24 mouse cellular contexts compared by ENCODE assay signal in the genomic region with DNA sequence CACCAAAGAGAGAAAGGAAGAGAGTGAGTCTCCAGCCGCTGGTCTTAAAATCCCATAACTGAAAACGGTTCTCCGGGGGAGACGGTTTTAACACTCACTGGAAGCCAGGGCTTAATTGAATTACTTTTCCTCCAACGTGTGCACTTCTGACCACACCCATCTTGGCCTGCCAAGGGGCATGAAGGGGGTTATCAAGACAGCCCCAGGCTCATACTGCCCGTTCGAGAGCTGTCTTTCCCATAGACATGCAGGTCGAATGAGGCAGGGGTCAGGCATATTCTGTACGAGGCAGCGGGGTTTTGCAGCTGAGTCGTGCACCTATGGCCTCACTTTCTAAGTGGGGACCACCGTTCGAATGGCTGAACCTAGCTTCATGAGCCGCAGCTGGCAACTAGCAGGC.
DNase-seq lines count a peak whose midpoint lies in the region; ATAC-seq and TF ChIP-seq lines count a peak whose summit lies in the region.
"Had no signal": no experiment of that assay in that cellular context is flagged by ENCODE, and none has a peak within 500 bp of the region (broad histone marks: within the 10 kb centered on the region; RNA-seq: fewer than 3 reads in every experiment).

No protein-coding gene starts in this region.

- no peak for TF ChIP-seq CTCF in cerebellum, adult 2 months (IDR thresholded peaks at IDR 0.05; ENCODE audit: borderline replicate concordance, insufficient read depth, low read depth, low read length)
- TF ChIP-seq CTCF in heart, adult 2 months (IDR thresholded peaks at IDR 0.05): no peak

- 0 out of 2 replicates have a peak overlapping the region, but pooled peaks have one; percentile 17 for H3K27ac ChIP-seq in cerebellum, adult 2 months (ENCODE audit: insufficient read depth, low read length)
- peak overlapping the region; percentile 72 for H3K27ac ChIP-seq in heart, adult 2 months
- H3K27ac ChIP-seq in midbrain, embryonic 13.5 days: peak overlapping the region; percentile 36; the same call in 1 of the 2 replicates
- no peak overlapping the region for H3K27ac ChIP-seq in midbrain, embryonic 15.5 days
- H3K27ac ChIP-seq in brown adipose tissue, adult 24 weeks (replicated peaks; ENCODE audit: low read depth, low read length): peak overlapping the region; percentile 96
- H3K27ac ChIP-seq: embryonic facial prominence, embryonic 15.5 days; forebrain, embryonic 10.5 days; heart, embryonic 10.5 days; heart, embryonic 15.5 days; hindbrain, postnatal 0 days had no signal

- no peak overlapping the region for H3K4me2 ChIP-seq in midbrain, embryonic 13.5 days (replicated peaks)
- no peak overlapping the region for H3K4me2 ChIP-seq in midbrain, embryonic 15.5 days
- H3K4me2 ChIP-seq: embryonic facial prominence, embryonic 15.5 days; heart, embryonic 15.5 days; hindbrain, embryonic 13.5 days had no signal

- DNase-seq in cerebellum, adult 2 months: no peak
- DNase-seq in cerebellum, adult 18-20 months: no peak
- DNase-seq in heart, adult 2 months: no peak
- no peak for DNase-seq in heart, postnatal 14 days
- DNase-seq: adrenal gland, adult 8-10 months; adrenal gland, postnatal 36 days; B cell, adult 2 months; cerebellum, adult 11 months; cerebellum, postnatal 10 days; embryo, embryonic 11 days; gastrocnemius, postnatal 10 days had no signal

- peaks cover 72% of the 10 kb centered on the region for H3K4me1 ChIP-seq in cerebellum, adult 2 months (ENCODE audit: control insufficient read depth, insufficient read depth, low read length)
- H3K4me1 ChIP-seq in heart, adult 2 months (ENCODE audit: control insufficient read depth, insufficient read depth, low read length): peaks cover 8% of the 10 kb centered on the region
- peaks cover 27% of the 10 kb centered on the region for H3K4me1 ChIP-seq in midbrain, embryonic 13.5 days (replicated peaks)
- peaks cover 21% of the 10 kb centered on the region for H3K4me1 ChIP-seq in midbrain, embryonic 15.5 days
- H3K4me1 ChIP-seq in brown adipose tissue, adult 24 weeks (ENCODE audit: control insufficient read depth, insufficient read depth, insufficient read length, low read length): peaks cover 15% of the 10 kb centered on the region
- H3K4me1 ChIP-seq: heart, embryonic 10.5 days; heart, embryonic 15.5 days had no signal

- H3K9me3 ChIP-seq in midbrain, embryonic 13.5 days: no peaks in the 10 kb centered on the region
- H3K9me3 ChIP-seq in midbrain, embryonic 15.5 days: no peaks in the 10 kb centered on the region
- H3K9me3 ChIP-seq: embryonic facial prominence, embryonic 15.5 days; forebrain, embryonic 10.5 days; G1E; heart, embryonic 10.5 days; heart, embryonic 15.5 days; hindbrain, embryonic 13.5 days had no signal

- ATAC-seq in midbrain, embryonic 13.5 days: no peak
- no peak for ATAC-seq in midbrain, embryonic 15.5 days (replicated peaks)
- ATAC-seq: CD4-positive, CD25-positive, alpha-beta regulatory T cell, adult 4 months; forebrain, embryonic 14.5 days; hindbrain, postnatal 0 days had no signal

- no peaks in the 10 kb centered on the region for H3K79me2 ChIP-seq in heart, adult 2 months (replicated peaks; ENCODE audit: control insufficient read depth, insufficient read depth, low read length)

- intact Hi-C loops in heart, adult 2 months (cut with DNase I): no loop called here
- intact Hi-C loops in heart, postnatal 14 days (cut with DNase I): no loop called here

- no peaks in the 10 kb centered on the region for H3K36me3 ChIP-seq in heart, adult 2 months (ENCODE audit: control insufficient read depth, insufficient read depth, low read length)
- no peaks in the 10 kb centered on the region; the same call in 1 of the 2 replicates for H3K36me3 ChIP-seq in midbrain, embryonic 13.5 days
- H3K36me3 ChIP-seq in midbrain, embryonic 15.5 days (replicated peaks): no peaks in the 10 kb centered on the region
- H3K36me3 ChIP-seq: embryonic facial prominence, embryonic 15.5 days; forebrain, embryonic 10.5 days; G1E; heart, embryonic 10.5 days; heart, embryonic 15.5 days; hindbrain, embryonic 13.5 days had no signal

- no peak for TF ChIP-seq EP300 in heart, adult 2 months (IDR thresholded peaks at IDR 0.05; ENCODE audit: insufficient read depth, low read depth, low read length)

- no peaks in the 10 kb centered on the region for H3K27me3 ChIP-seq in cerebellum, adult 2 months (ENCODE audit: control insufficient read depth, insufficient read depth, low read length)
- no peaks in the 10 kb centered on the region for H3K27me3 ChIP-seq in heart, adult 2 months (ENCODE audit: control insufficient read depth, insufficient read depth, low read length)
- 0 out of 2 replicates have a peak, but pooled peaks cover 2% of the 10 kb centered on the region for H3K27me3 ChIP-seq in midbrain, embryonic 13.5 days
- H3K27me3 ChIP-seq in midbrain, embryonic 15.5 days (replicated peaks): no peaks in the 10 kb centered on the region
- H3K27me3 ChIP-seq: embryonic facial prominence, embryonic 15.5 days; heart, embryonic 15.5 days; hindbrain, embryonic 13.5 days had no signal

- TF ChIP-seq POLR2A in cerebellum, adult 2 months (IDR thresholded peaks at IDR 0.05; ENCODE audit: borderline replicate concordance, insufficient read depth, low read length): no peak
- TF ChIP-seq POLR2A in heart, adult 2 months (IDR thresholded peaks at IDR 0.05; ENCODE audit: insufficient read depth, low read depth, low read length): no peak

- H3K4me3 ChIP-seq in cerebellum, adult 2 months (replicated peaks; ENCODE audit: insufficient read depth, low read depth, low read length): no peak overlapping the region
- H3K4me3 ChIP-seq in heart, adult 2 months: no peak overlapping the region
- H3K4me3 ChIP-seq in midbrain, embryonic 13.5 days (replicated peaks): no peak overlapping the region
- H3K4me3 ChIP-seq in midbrain, embryonic 15.5 days: no peak overlapping the region
- no peak overlapping the region for H3K4me3 ChIP-seq in brown adipose tissue, adult 24 weeks (ENCODE audit: insufficient read depth, low read depth, low read length)
- H3K4me3 ChIP-seq: embryonic facial prominence, embryonic 15.5 days; erythroblast, embryonic 14.5 days; forebrain, embryonic 10.5 days; heart, embryonic 10.5 days; heart, embryonic 15.5 days; hindbrain, embryonic 13.5 days had no signal

- peak overlapping the region; percentile 34; the same call in 1 of the 2 replicates for H3K9ac ChIP-seq in heart, adult 2 months (ENCODE audit: low read depth, low read length)
- no peak overlapping the region for H3K9ac ChIP-seq in midbrain, embryonic 13.5 days (replicated peaks)
- no peak overlapping the region for H3K9ac ChIP-seq in midbrain, embryonic 15.5 days
- H3K9ac ChIP-seq: embryonic facial prominence, embryonic 15.5 days; heart, embryonic 15.5 days; hindbrain, embryonic 13.5 days had no signal

- 82% methylated on average over 14 of the region's 14 CpGs for WGBS in cerebellum, adult 2 months
- 52% methylated on average over 14 of the region's 14 CpGs for WGBS in heart, adult 2 months
- WGBS in midbrain, embryonic 13.5 days: 72% methylated on average over 14 of the region's 14 CpGs
- 67% methylated on average over 14 of the region's 14 CpGs for WGBS in midbrain, embryonic 15.5 days
